Mouse (Mus musculus): ENCODE measurements around the gene Pde4b.

Pde4b gene

GRCm38 (mm10) chr4:102287172-102287571 is 199.8 kb downstream of the Pde4b start:
- DNase-seq (ENCODE audit: low spot score in 2 of 2): no peak

GRCm38 (mm10) chr4:102290052-102290734 is 202.8 kb downstream of the Pde4b start:
- DNase-seq (ENCODE audit: low spot score in 2 of 2): no peak

- DNase-seq (ENCODE audit: low spot score in 2 of 2): no peak
Measured at GRCm38 (mm10) chr4:102297558-102297957, 210.2 kb downstream of the Pde4b start.

- DNase-seq (ENCODE audit: low spot score in 2 of 2): no peak
Measured at GRCm38 (mm10) chr4:102302568-102302967, 215.2 kb downstream of the Pde4b start.

GRCm38 (mm10) chr4:102307661-102308297 is 220.4 kb downstream of the Pde4b start:
- no peak for DNase-seq (ENCODE audit: low spot score in 2 of 2)

GRCm38 (mm10) chr4:102310630-102311029 is 223.3 kb downstream of the Pde4b start:
- no peak for DNase-seq (ENCODE audit: low spot score in 2 of 2)

- no peak for DNase-seq (ENCODE audit: low spot score in 2 of 2)
Measured at GRCm38 (mm10) chr4:102316011-102316410, 228.7 kb downstream of the Pde4b start.

- no peak for DNase-seq (ENCODE audit: low spot score in 2 of 2)
Measured at GRCm38 (mm10) chr4:102316699-102317285, 229.4 kb downstream of the Pde4b start.

- DNase-seq (ENCODE audit: low spot score in 2 of 2): no peak
Measured at GRCm38 (mm10) chr4:102318596-102318995, 231.3 kb downstream of the Pde4b start.

GRCm38 (mm10) chr4:102321340-102321739 is 234.0 kb downstream of the Pde4b start:
- DNase-seq (ENCODE audit: low spot score in 2 of 2): no peak

GRCm38 (mm10) chr4:102332386-102332785 is 245.0 kb downstream of the Pde4b start:
- DNase-seq (ENCODE audit: low spot score in 2 of 2): no peak

GRCm38 (mm10) chr4:102332885-102333284 is 245.5 kb downstream of the Pde4b start:
- DNase-seq (ENCODE audit: low spot score in 2 of 2): no peak

GRCm38 (mm10) chr4:102346911-102347492 is 259.7 kb downstream of the Pde4b start:
- no peak for DNase-seq (ENCODE audit: low spot score in 2 of 2)

- DNase-seq (ENCODE audit: low spot score in 2 of 2): no peak
Measured at GRCm38 (mm10) chr4:102351476-102352475, 264.4 kb downstream of the Pde4b start.

- no peak for DNase-seq (ENCODE audit: low spot score in 2 of 2)
Measured at GRCm38 (mm10) chr4:102353641-102354403, 266.5 kb downstream of the Pde4b start.

- DNase-seq (ENCODE audit: low spot score in 2 of 2): no peak
Measured at GRCm38 (mm10) chr4:102368105-102368735, 280.9 kb downstream of the Pde4b start.

GRCm38 (mm10) chr4:102374614-102375013 is 287.3 kb downstream of the Pde4b start:
- no peak for DNase-seq (ENCODE audit: low spot score in 2 of 2)

- no peak for DNase-seq (ENCODE audit: low spot score in 2 of 2)
Measured at GRCm38 (mm10) chr4:102382763-102383505, 295.6 kb downstream of the Pde4b start.

GRCm38 (mm10) chr4:102393605-102394004 is 306.3 kb downstream of the Pde4b start:
- no peak for DNase-seq (ENCODE audit: low spot score in 2 of 2)
